Mouse (Mus musculus): ENCODE data around the gene Pear1. TPM values are rescaled to one million over a fixed set of nuclear protein-coding genes. Genes with fewer than 3 reads are reported as not detected.

Gene Pear1
- total RNA-seq, 2 experiments from 2014 or later, result 6.3 to 6.4 TPM

- DNase-seq (ENCODE audit: low spot score), result no peak
These were observed 12.8 kb downstream of the Pear1 start for GRCm38 (mm10) chr3:87811297-87811696.

- DNase-seq (ENCODE audit: low spot score), result no peak
These were observed 14.7 kb downstream of the Pear1 start for GRCm38 (mm10) chr3:87809322-87809962.

- no peak for DNase-seq (ENCODE audit: low spot score)
These were observed 19.9 kb downstream of the Pear1 start for GRCm38 (mm10) chr3:87804038-87804677.

- no peak for DNase-seq (ENCODE audit: low spot score)
These were observed 22.4 kb downstream of the Pear1 start for GRCm38 (mm10) chr3:87801681-87802080.

- peak; percentile 25 for DNase-seq (ENCODE audit: low spot score)
These were observed 27.3 kb downstream of the Pear1 start, which contains the start of gene Insrr for GRCm38 (mm10) chr3:87796736-87797334. TSS of gene Insrr (plus strand) at chr3:87796951.

GRCm38 (mm10) chr3:87795336-87796277 is 28.5 kb downstream of the Pear1 start:
- peak; percentile 61 for DNase-seq (ENCODE audit: low spot score)

- DNase-seq (ENCODE audit: low spot score), result no peak
These were observed 29.2 kb downstream of the Pear1 start, which contains the start of gene Ntrk1 for GRCm38 (mm10) chr3:87794922-87795325. TSS of gene Ntrk1 (minus strand) at chr3:87795162.

- no peak for DNase-seq (ENCODE audit: low spot score)
These were observed 34.3 kb downstream of the Pear1 start for GRCm38 (mm10) chr3:87789768-87790167.

GRCm38 (mm10) chr3:87789248-87789647 is 34.9 kb downstream of the Pear1 start:
- DNase-seq (ENCODE audit: low spot score), result no peak

- no peak for DNase-seq (ENCODE audit: low spot score)
These were observed 38.4 kb downstream of the Pear1 start for GRCm38 (mm10) chr3:87785626-87786214.

GRCm38 (mm10) chr3:87785156-87785555 is 39.0 kb downstream of the Pear1 start:
- no peak for DNase-seq (ENCODE audit: low spot score)

- no peak for DNase-seq (ENCODE audit: low spot score)
These were observed 40.7 kb downstream of the Pear1 start for GRCm38 (mm10) chr3:87783282-87784023.

GRCm38 (mm10) chr3:87779086-87779485 is 45.0 kb downstream of the Pear1 start:
- no peak for DNase-seq (ENCODE audit: low spot score)

- DNase-seq (ENCODE audit: low spot score), result no peak
These were observed 45.8 kb downstream of the Pear1 start for GRCm38 (mm10) chr3:87778283-87778682.

- DNase-seq (ENCODE audit: low spot score), result no peak
These were observed 53.0 kb downstream of the Pear1 start for GRCm38 (mm10) chr3:87771088-87771487.

GRCm38 (mm10) chr3:87770280-87770679 is 53.8 kb downstream of the Pear1 start:
- peak; percentile 48 for DNase-seq (ENCODE audit: low spot score)

GRCm38 (mm10) chr3:87769506-87769905 is 54.6 kb downstream of the Pear1 start:
- DNase-seq (ENCODE audit: low spot score), result no peak

GRCm38 (mm10) chr3:87768844-87769243 is 55.3 kb downstream of the Pear1 start:
- DNase-seq (ENCODE audit: low spot score), result peak; percentile 81

GRCm38 (mm10) chr3:87768431-87768830 is 55.7 kb downstream of the Pear1 start:
- no peak for DNase-seq (ENCODE audit: low spot score)

- peak; percentile 40 for DNase-seq (ENCODE audit: low spot score)
These were observed 56.3 kb downstream of the Pear1 start for GRCm38 (mm10) chr3:87767764-87768163.
